Mouse (Mus musculus): Measurements from ENCODE around the gene Zfp599. TPM values are rescaled to one million over a fixed set of nuclear protein-coding genes. Genes with fewer than 3 reads are reported as not detected.
"Not testable (repeated sequence)": the region's sequence is repeated elsewhere in the genome, so short reads cannot be mapped to it uniquely, and the experiment has no call there.

Gene Zfp599
- polyA plus RNA-seq, 1 experiment from 2014 or later = 1.9 TPM

DNA sequence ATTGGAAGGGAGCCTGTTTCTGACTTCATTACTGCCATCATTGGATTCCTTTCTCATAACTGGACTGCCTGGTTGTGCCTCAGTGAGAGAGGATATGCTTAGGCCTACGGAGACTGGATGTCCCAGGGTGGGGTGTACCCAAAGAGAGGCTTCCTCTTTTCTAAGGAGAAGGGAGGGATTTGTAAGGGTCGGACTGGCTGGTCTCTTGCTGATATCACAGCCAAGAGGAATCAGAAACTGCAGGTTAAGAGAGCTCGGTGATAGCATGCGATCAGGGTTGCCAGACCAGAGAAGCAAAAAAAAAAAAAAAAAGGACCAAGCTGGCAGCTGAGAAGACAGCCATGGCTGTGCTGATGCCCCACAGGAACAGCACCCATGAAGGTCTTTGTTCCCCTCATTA lies 3.1 kb downstream of the Zfp599 start:
- H3K36me3 ChIP-seq = peaks cover 39% of the 10 kb centered on the region
- no peak overlapping the region for H3K27ac ChIP-seq
- no peaks in the 10 kb centered on the region for H3K9me3 ChIP-seq (replicated peaks)
- peaks cover 25% of the 10 kb centered on the region for H3K4me1 ChIP-seq (replicated peaks)
- DNase-seq (no peak), ATAC-seq (ENCODE audit: low read depth) (no peak)
- H3K4me2 ChIP-seq = no peak overlapping the region
- no peak overlapping the region for H3K9ac ChIP-seq
- H3K4me3 ChIP-seq (replicated peaks) = no peak overlapping the region
- WGBS (ENCODE audit: insufficient replicate concordance) = 33% methylated on average over 4 of the region's 4 CpGs
- no peaks in the 10 kb centered on the region for H3K27me3 ChIP-seq

- peaks cover 74% of the 10 kb centered on the region for H3K36me3 ChIP-seq
- DNase-seq = no peak
- peaks cover 10% of the 10 kb centered on the region; the same call in 1 of the 2 replicates for H3K9me3 ChIP-seq (replicated peaks)
- no peak overlapping the region for H3K27ac ChIP-seq
- no peaks in the 10 kb centered on the region for H3K27me3 ChIP-seq
- H3K4me1 ChIP-seq (replicated peaks) = no peaks in the 10 kb centered on the region
- no peak overlapping the region for H3K4me2 ChIP-seq
- no peak overlapping the region for H3K4me3 ChIP-seq (replicated peaks)
- WGBS (ENCODE audit: insufficient replicate concordance) = 64% methylated on average over 2 of the region's 2 CpGs
- no peak for ATAC-seq (ENCODE audit: low read depth)
- no peak overlapping the region for H3K9ac ChIP-seq
These were observed 15.5 kb downstream of the Zfp599 start for GRCm38 (mm10) chr9:22244242-22244641.

DNA sequence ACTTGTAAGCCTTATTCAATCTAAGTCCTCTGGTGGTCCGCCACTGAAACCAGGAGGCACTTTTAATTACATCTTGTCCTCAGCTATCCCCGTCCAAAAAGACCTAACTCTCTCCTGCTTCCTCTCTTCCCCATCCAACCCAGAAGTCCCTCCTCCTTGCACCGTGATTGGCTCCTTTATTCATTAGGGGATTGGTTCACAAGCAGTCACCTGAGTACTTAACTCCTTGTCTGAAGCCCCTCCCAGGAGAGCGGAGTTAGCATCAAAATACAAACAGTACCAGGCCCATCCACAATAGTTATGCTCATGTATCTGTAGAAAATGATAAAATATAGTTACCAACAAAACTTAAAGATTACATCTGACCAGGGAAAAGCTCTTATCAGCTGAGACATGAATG lies 19.7 kb downstream of the Zfp599 start:
- Histone ChIP-seq H3K4me3 (replicated peaks) (no peak overlapping the region), H3K4me2 (no peak overlapping the region), H3K27me3 (no peaks in the 10 kb centered on the region), H3K4me1 (replicated peaks) (no peaks in the 10 kb centered on the region), H3K36me3 (peaks cover 91% of the 10 kb centered on the region), H3K9ac (no peak overlapping the region), H3K9me3 (replicated peaks) (0 out of 2 replicates have a peak, but pooled peaks cover 4% of the 10 kb centered on the region), H3K27ac (no peak overlapping the region)
- 81% methylated on average over 4 of the region's 4 CpGs for WGBS (ENCODE audit: insufficient replicate concordance)
- ATAC-seq (ENCODE audit: low read depth) = no peak
- no peak for DNase-seq

- Histone ChIP-seq H3K9ac (no peak overlapping the region), H3K27me3 (no peaks in the 10 kb centered on the region), H3K36me3 (peaks cover 22% of the 10 kb centered on the region), H3K4me3 (replicated peaks) (no peak overlapping the region), H3K4me2 (no peak overlapping the region), H3K9me3 (replicated peaks) (no peaks in the 10 kb centered on the region), H3K27ac (no peak overlapping the region), H3K4me1 (replicated peaks) (peaks cover 25% of the 10 kb centered on the region)
- DNase-seq = no peak
- no peak for ATAC-seq (ENCODE audit: low read depth)
These were observed 29.1 kb downstream of the Zfp599 start for GRCm38 (mm10) chr9:22230556-22230955.

DNA sequence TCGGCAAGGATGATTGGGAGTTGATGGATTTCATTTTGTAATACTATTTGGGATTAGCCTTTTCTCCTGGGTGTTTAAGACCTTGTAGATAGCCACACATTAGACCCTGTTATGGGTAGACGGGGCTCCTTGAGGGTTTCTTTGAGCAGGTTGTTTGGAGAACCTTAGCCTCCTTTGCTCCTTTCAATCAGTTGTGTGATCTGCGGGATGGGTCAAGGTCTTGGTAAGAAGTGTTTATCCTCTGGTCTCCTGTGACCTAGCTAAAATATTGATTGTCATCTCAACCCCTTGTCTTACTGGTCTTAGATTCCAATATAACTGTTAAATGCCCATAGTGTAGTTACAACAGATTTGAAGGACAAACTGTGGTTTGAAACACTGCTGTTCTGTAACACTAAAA lies 29.6 kb downstream of the Zfp599 start:
- Histone ChIP-seq H3K4me1 (replicated peaks) (peaks cover 25% of the 10 kb centered on the region), H3K27ac (no peak overlapping the region), H3K36me3 (peaks cover 17% of the 10 kb centered on the region), H3K9me3 (replicated peaks) (no peaks in the 10 kb centered on the region), H3K27me3 (no peaks in the 10 kb centered on the region), H3K4me2 (no peak overlapping the region), H3K9ac (no peak overlapping the region), H3K4me3 (replicated peaks) (no peak overlapping the region)
- WGBS (ENCODE audit: insufficient replicate concordance) = 71% methylated on average over 3 of the region's 3 CpGs
- DNase-seq = no peak
- no peak for ATAC-seq (ENCODE audit: low read depth)

GRCm38 (mm10) chr9:22229386-22230026 lies 30.2 kb downstream of the Zfp599 start:
- H3K9ac ChIP-seq = no peak overlapping the region
- H3K27me3 ChIP-seq = no peaks in the 10 kb centered on the region
- H3K4me2 ChIP-seq = no peak overlapping the region
- no peak overlapping the region for H3K27ac ChIP-seq
- no peak overlapping the region for H3K4me3 ChIP-seq (replicated peaks)
- peaks cover 29% of the 10 kb centered on the region for H3K4me1 ChIP-seq (replicated peaks)
- 65% methylated on average over 7 of the region's 7 CpGs for WGBS (ENCODE audit: insufficient replicate concordance)
- H3K36me3 ChIP-seq = peaks cover 13% of the 10 kb centered on the region
- H3K9me3 ChIP-seq (replicated peaks) = no peaks in the 10 kb centered on the region
- ATAC-seq (ENCODE audit: low read depth) (no peak), DNase-seq (no peak)

- H3K4me3 ChIP-seq (replicated peaks) = peak overlapping the region; percentile 81; the same call in 1 of the 2 replicates
- no peak overlapping the region for H3K27ac ChIP-seq
- WGBS (ENCODE audit: insufficient replicate concordance) = 87% methylated on average over 15 of the region's 15 CpGs
- no peaks in the 10 kb centered on the region for H3K27me3 ChIP-seq
- no peak overlapping the region for H3K9ac ChIP-seq
- peaks cover 31% of the 10 kb centered on the region for H3K4me1 ChIP-seq (replicated peaks)
- DNase-seq (no peak), ATAC-seq (ENCODE audit: low read depth) (no peak)
- no peaks in the 10 kb centered on the region for H3K9me3 ChIP-seq (replicated peaks)
- H3K36me3 ChIP-seq = peaks cover 7% of the 10 kb centered on the region
- peak overlapping the region; percentile 82 for H3K4me2 ChIP-seq
These were observed 32.8 kb downstream of the Zfp599 start for GRCm38 (mm10) chr9:22226846-22227245.

DNA sequence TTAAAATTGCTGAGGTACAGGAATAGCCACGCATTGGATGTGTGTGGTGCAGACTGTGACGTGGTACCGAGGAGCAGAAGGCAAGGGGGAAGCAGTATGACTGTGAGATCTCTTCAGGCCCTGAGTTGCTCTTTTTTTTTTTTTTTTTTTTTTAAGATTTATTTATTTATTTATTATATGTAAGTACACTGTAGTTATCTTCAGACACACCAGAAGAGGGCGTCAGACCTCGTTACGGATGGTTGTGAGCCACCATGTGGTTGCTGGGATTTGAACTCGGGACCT lies 33.4 kb downstream of the Zfp599 start:
- H3K9ac ChIP-seq = peak overlapping the region; percentile 82
- WGBS (ENCODE audit: insufficient replicate concordance) = 43% methylated on average over 7 of the region's 7 CpGs
- not testable (repeated sequence) for H3K27me3 ChIP-seq; H3K9me3 ChIP-seq (replicated peaks); ATAC-seq (ENCODE audit: low read depth); DNase-seq; H3K36me3 ChIP-seq
- peak overlapping the region; percentile 91 for H3K27ac ChIP-seq
- H3K4me3 ChIP-seq (replicated peaks) = peak overlapping the region; percentile 81
- peaks cover 29% of the 10 kb centered on the region for H3K4me1 ChIP-seq (replicated peaks)
- H3K4me2 ChIP-seq = peak overlapping the region; percentile 82

GRCm38 (mm10) chr9:22225581-22226388 lies 33.9 kb downstream of the Zfp599 start, which contains the start of gene Zfp809:
Gene Zfp809, plus strand, starts transcription at chr9:22225714.
- H3K9ac ChIP-seq = peak within 1 kb of the TSS; percentile 82
- WGBS (ENCODE audit: insufficient replicate concordance) = 1% methylated on average over 35 of the region's 35 CpGs
- peak; percentile 97 for ATAC-seq (ENCODE audit: low read depth)
- H3K4me2 ChIP-seq = peak within 1 kb of the TSS; percentile 82
- no peaks in the 10 kb centered on the region for H3K27me3 ChIP-seq
- DNase-seq = peak; percentile 97
- H3K9me3 ChIP-seq (replicated peaks) = no peaks in the 10 kb centered on the region
- peaks cover 7% of the 10 kb centered on the region for H3K36me3 ChIP-seq
- peak within 1 kb of the TSS; percentile 91 for H3K27ac ChIP-seq
- H3K4me3 ChIP-seq (replicated peaks) = peak within 1 kb of the TSS; percentile 81
- peaks cover 27% of the 10 kb centered on the region for H3K4me1 ChIP-seq (replicated peaks)

DNA sequence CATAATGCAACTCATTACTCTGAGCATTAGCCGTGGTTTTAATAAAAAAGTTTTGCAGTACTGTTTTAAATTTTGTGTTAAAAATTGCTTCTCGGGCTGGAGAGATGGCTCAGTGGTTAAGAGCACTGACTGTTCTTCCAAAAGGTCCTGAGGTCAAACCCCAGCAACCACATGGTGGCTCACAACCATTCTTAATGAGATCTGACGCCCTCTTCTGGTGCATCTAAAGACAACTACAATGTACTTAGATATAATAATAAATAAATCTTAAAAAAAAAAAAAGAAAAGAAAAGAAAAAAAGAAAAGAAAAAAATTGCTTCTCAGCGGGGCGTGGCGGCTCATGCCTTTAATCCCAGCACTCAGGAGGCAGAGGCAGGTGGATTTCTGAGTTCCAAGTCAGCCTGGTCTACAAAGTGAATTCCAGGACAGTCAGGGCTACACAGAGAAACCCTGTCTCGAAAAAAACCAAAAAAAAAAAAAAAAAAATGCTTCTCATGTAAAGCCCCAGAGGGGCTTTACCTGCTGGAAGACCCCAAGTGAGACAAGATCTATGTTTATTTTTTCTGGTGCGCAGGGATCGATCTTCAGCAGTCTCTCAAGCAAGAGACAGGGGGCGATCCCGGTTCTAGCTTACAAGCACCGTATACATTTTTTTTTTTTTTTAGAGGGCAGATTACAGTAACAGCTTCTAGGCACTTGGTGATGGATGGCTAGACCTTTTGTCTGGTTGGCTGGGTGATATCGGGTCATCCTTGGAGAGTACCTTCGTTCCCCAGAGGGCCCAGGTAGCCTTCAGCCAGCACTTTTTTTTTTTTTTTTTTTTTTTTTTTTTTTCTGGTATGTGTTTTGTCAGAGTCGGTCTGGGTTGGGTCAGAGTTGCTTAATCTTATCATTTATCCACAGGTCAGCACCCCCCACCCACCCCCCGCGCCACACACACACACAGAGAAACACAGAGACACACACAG lies 34.9 kb downstream of the Zfp599 start:
- Histone ChIP-seq H3K27ac (peak overlapping the region; percentile 91), H3K4me2 (peak overlapping the region; percentile 82), H3K4me3 (replicated peaks) (peak overlapping the region; percentile 81), H3K4me1 (replicated peaks) (peaks cover 25% of the 10 kb centered on the region), H3K9me3 (replicated peaks) (no peaks in the 10 kb centered on the region), H3K9ac (peak overlapping the region; percentile 82), H3K36me3 (peaks cover 7% of the 10 kb centered on the region), H3K27me3 (no peaks in the 10 kb centered on the region)
- WGBS (ENCODE audit: insufficient replicate concordance) = 15% methylated on average over 17 of the region's 17 CpGs
- DNase-seq = peak; percentile 46
- ATAC-seq (ENCODE audit: low read depth) = peak; percentile 50

- no peak overlapping the region for H3K4me3 ChIP-seq (replicated peaks)
- DNase-seq (no peak), ATAC-seq (ENCODE audit: low read depth) (no peak)
- 92% methylated on average over 4 of the region's 4 CpGs for WGBS (ENCODE audit: insufficient replicate concordance)
- no peaks in the 10 kb centered on the region for H3K27me3 ChIP-seq
- no peak overlapping the region for H3K9ac ChIP-seq
- H3K4me1 ChIP-seq (replicated peaks) = peaks cover 20% of the 10 kb centered on the region
- no peak overlapping the region for H3K27ac ChIP-seq
- H3K36me3 ChIP-seq = peaks cover 7% of the 10 kb centered on the region
- H3K4me2 ChIP-seq = no peak overlapping the region
- H3K9me3 ChIP-seq (replicated peaks) = no peaks in the 10 kb centered on the region
These were observed 35.6 kb downstream of the Zfp599 start for GRCm38 (mm10) chr9:22224066-22224465.

Measured in liver, embryonic 13.5 days (tissue).